14 mouse cellular contexts compared by ENCODE assay signal in the genomic region with DNA sequence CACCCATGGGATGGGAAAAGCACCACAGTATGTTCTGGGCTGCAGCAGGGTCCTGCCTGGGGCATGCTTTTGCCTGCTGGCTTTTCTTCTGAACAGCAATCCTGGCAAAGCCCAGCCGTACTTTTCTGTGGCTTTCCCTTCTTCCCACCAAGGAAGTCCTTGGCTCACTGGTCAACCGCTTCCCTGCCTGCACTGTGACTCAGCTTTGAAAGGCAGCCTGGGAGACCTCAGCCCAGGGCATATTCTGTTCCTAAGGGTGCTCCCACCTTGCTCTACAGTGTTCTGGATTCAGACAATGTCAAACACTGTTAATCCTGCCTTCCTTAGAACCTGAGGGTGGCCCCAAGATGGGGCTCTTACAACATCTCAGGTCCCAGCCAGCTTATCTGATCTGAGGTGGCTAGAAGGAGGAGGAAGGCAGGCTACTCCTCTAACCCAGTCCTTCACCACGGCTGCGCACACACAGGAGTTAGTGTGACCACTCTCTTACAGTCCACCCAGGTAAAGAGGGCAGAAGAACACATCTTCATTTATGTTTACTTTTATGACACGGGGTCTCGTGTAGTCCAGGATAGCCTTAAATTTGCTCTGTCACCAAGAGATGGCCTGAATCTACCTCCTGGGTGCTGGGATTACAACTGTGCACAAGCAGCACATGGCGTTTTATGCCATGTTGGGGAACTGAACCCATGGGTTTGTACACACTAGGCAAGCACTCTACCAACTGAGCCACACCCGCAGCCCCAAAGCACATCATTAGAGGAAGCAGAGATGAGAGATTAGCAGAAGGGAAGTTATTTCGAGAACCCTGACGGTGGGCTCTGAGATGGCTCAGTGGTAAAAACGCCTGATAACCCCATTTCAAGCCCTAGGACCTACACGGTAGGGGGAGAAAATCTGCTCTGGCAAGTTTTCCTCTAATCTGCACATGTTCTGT. TPM values are rescaled to one million over a fixed set of nuclear protein-coding genes. Genes with fewer than 3 reads are reported as not detected.
DNase-seq lines count a peak whose midpoint lies in the region; ATAC-seq lines count a peak whose summit lies in the region.
"Had no signal": no experiment of that assay in that cellular context is flagged by ENCODE, and none has a peak within 500 bp of the region (broad histone marks: within the 10 kb centered on the region; RNA-seq: fewer than 3 reads in every experiment).

No protein-coding gene starts in this region.

- H3K4me1 ChIP-seq in forebrain, embryonic 13.5 days, result peaks cover 27% of the 10 kb centered on the region
- H3K4me1 ChIP-seq in forebrain, embryonic 12.5 days, result peaks cover 5% of the 10 kb centered on the region; the same call in 1 of the 2 replicates
- H3K4me1 ChIP-seq in liver, embryonic 11.5 days (replicated peaks; ENCODE audit: control insufficient read depth, insufficient read depth, low read length), result peaks cover 7% of the 10 kb centered on the region

- no peak overlapping the region for H3K9ac ChIP-seq in forebrain, embryonic 13.5 days
- H3K9ac ChIP-seq in forebrain, embryonic 12.5 days, result no peak overlapping the region
- no peak overlapping the region for H3K9ac ChIP-seq in liver, embryonic 11.5 days (ENCODE audit: low read depth, low read length)

- 92% methylated on average over 12 of the region's 12 CpGs for WGBS in forebrain, embryonic 13.5 days
- WGBS in forebrain, embryonic 12.5 days, result 87% methylated on average over 12 of the region's 12 CpGs
- WGBS in liver, embryonic 11.5 days, result 59% methylated on average over 12 of the region's 12 CpGs

- no peak overlapping the region for H3K4me2 ChIP-seq in forebrain, embryonic 13.5 days
- H3K4me2 ChIP-seq in forebrain, embryonic 12.5 days, result no peak overlapping the region
- no peak overlapping the region for H3K4me2 ChIP-seq in liver, embryonic 11.5 days
- H3K4me2 ChIP-seq: heart, embryonic 11.5 days had no signal

- no peak for ATAC-seq in forebrain, embryonic 13.5 days
- ATAC-seq in forebrain, embryonic 12.5 days (ENCODE audit: low FRiP score), result no peak
- ATAC-seq in liver, embryonic 11.5 days (replicated peaks; ENCODE audit: low FRiP score), result peak; percentile 50
- ATAC-seq in frontal cortex, adult (ENCODE audit: low TSS enrichment), result no peak
- ATAC-seq: lung, postnatal 0 days had no signal

- DNase-seq in 416B (ENCODE audit: low read depth), result peak; percentile 71
- DNase-seq in adipocyte (ENCODE audit: low spot score), result peak; percentile 60
- no peak for DNase-seq in liver, embryonic 11.5 days (ENCODE audit: low spot score)
- DNase-seq in embryo, embryonic 10 days (ENCODE audit: low spot score), result no peak
- no peak for DNase-seq in right cerebral cortex, postnatal 14 days
- DNase-seq: cerebellum, postnatal 25 days; gastrocnemius, adult 2 months; midbrain, embryonic 14.5 days; right cerebral cortex, postnatal 25 days had no signal

- H3K27ac ChIP-seq in forebrain, embryonic 13.5 days, result peak overlapping the region; percentile 12; the same call in 1 of the 2 replicates
- H3K27ac ChIP-seq in forebrain, embryonic 12.5 days, result no peak overlapping the region
- H3K27ac ChIP-seq in liver, embryonic 11.5 days (ENCODE audit: low read depth, low read length), result no peak overlapping the region
- H3K27ac ChIP-seq: gastrocnemius, adult 2 months had no signal

- peaks cover 58% of the 10 kb centered on the region for H3K36me3 ChIP-seq in forebrain, embryonic 13.5 days (ENCODE audit: poor library complexity, severe bottlenecking)
- H3K36me3 ChIP-seq in forebrain, embryonic 12.5 days (replicated peaks), result peaks cover 49% of the 10 kb centered on the region
- H3K36me3 ChIP-seq in liver, embryonic 11.5 days (ENCODE audit: control insufficient read depth, insufficient read depth, low read length), result peaks cover 29% of the 10 kb centered on the region

- peaks cover 5% of the 10 kb centered on the region; the same call in 1 of the 2 replicates for H3K9me3 ChIP-seq in forebrain, embryonic 13.5 days (replicated peaks)
- H3K9me3 ChIP-seq in forebrain, embryonic 12.5 days, result 0 out of 2 replicates have a peak, but pooled peaks cover 5% of the 10 kb centered on the region
- peaks cover 6% of the 10 kb centered on the region; the same call in 1 of the 2 replicates for H3K9me3 ChIP-seq in liver, embryonic 11.5 days (ENCODE audit: control insufficient read depth, low read length)

- H3K27me3 ChIP-seq in forebrain, embryonic 13.5 days, result no peaks in the 10 kb centered on the region
- no peaks in the 10 kb centered on the region for H3K27me3 ChIP-seq in forebrain, embryonic 12.5 days
- no peaks in the 10 kb centered on the region for H3K27me3 ChIP-seq in liver, embryonic 11.5 days (replicated peaks; ENCODE audit: control insufficient read depth, insufficient read depth, low read length)

- no peak overlapping the region for H3K4me3 ChIP-seq in forebrain, embryonic 13.5 days
- no peak overlapping the region for H3K4me3 ChIP-seq in forebrain, embryonic 12.5 days (replicated peaks)
- H3K4me3 ChIP-seq in liver, embryonic 11.5 days (ENCODE audit: low read depth, low read length), result no peak overlapping the region
- H3K4me3 ChIP-seq: gastrocnemius, adult 2 months had no signal

RNA-seq across cellular contexts. Expression of gene Dbi, which starts 8.4 kb away (rescaled TPM):
- 1,225 and 1,613 TPM in 2 replicates for polyA plus RNA-seq in forebrain, embryonic 13.5 days (2015; fragmentation: Nextera tagmentation; extraction: Ambion mirVana)
- polyA plus RNA-seq in forebrain, embryonic 12.5 days (2016; fragmentation: Nextera tagmentation; extraction: Ambion mirVana), result 921 and 969 TPM in 2 replicates
- 541 and 569 TPM in 2 replicates for polyA plus RNA-seq in liver, embryonic 11.5 days (2014; fragmentation: Nextera tagmentation; extraction: Ambion mirVana)

RNA-seq across cellular contexts. Expression of gene 3110009E18Rik, which starts 8.5 kb away (rescaled TPM):
- polyA plus RNA-seq in forebrain, embryonic 13.5 days (2015; fragmentation: Nextera tagmentation; extraction: Ambion mirVana), result 24.8 and 29.7 TPM in 2 replicates
- polyA plus RNA-seq in forebrain, embryonic 12.5 days (2016; fragmentation: Nextera tagmentation; extraction: Ambion mirVana), result 23.7 and 30.2 TPM in 2 replicates
- 23.5 and 24.3 TPM in 2 replicates for polyA plus RNA-seq in liver, embryonic 11.5 days (2014; fragmentation: Nextera tagmentation; extraction: Ambion mirVana)

RNA-seq across cellular contexts. Expression of gene Tmem37, which starts 38.6 kb away (rescaled TPM):
- 4.0 and 4.3 TPM in 2 replicates for polyA plus RNA-seq in forebrain, embryonic 13.5 days (2015; fragmentation: Nextera tagmentation; extraction: Ambion mirVana)
- 5.2 and 5.3 TPM in 2 replicates for polyA plus RNA-seq in forebrain, embryonic 12.5 days (2016; fragmentation: Nextera tagmentation; extraction: Ambion mirVana)
- polyA plus RNA-seq in liver, embryonic 11.5 days (2014; fragmentation: Nextera tagmentation; extraction: Ambion mirVana), result 39.7 and 40.7 TPM in 2 replicates

Comparison
In these comparisons a context has a peak if more than half of its experiments do, and no peak if none do; other contexts are left out.
1. DNase-seq: peak in 416B (single experiment) and adipocyte (single experiment); none in liver, embryonic 11.5 days (single experiment), embryo, embryonic 10 days (single experiment) and right cerebral cortex, postnatal 14 days (single experiment).